Mouse (Mus musculus) kidney, embryonic 16.5 days (tissue): ENCODE results near the gene Sbds. TPM values are rescaled to one million over a fixed set of nuclear protein-coding genes. Genes with fewer than 3 reads are reported as not detected.

ENCODE experiments used
- polyA plus RNA-seq: library from polyadenylated mRNA; unstranded; fragments of >200 nt; fragmentation: Nextera tagmentation; extraction: Ambion mirVana; gene quantifications from 2 replicates; pipeline ENCODE4 v1.2.1, GENCODE M21; 2015

The Sbds gene
- polyA plus RNA-seq, 1 experiment from 2014 or later = 72.2 TPM

Other genes with a start within 250 kb of the Sbds start
- gene Asl, start 226.3 kb downstream of the Sbds start, polyA plus RNA-seq = 59.2 and 73.9 TPM in 2 replicates
- gene Crcp, start 226.2 kb downstream of the Sbds start, polyA plus RNA-seq = 43.7 and 46.2 TPM in 2 replicates
- 67.7 and 70.1 TPM in 2 replicates for gene Tpst1, start 182.2 kb downstream of the Sbds start, polyA plus RNA-seq
- 5.9 and 6.3 TPM in 2 replicates for gene Kctd7, start 110.7 kb downstream of the Sbds start, polyA plus RNA-seq
- gene Rabgef1, start 83.7 kb downstream of the Sbds start, polyA plus RNA-seq = 32.6 and 33.2 TPM in 2 replicates
- gene Tmem248, start 38.4 kb downstream of the Sbds start, polyA plus RNA-seq = 33.4 and 35.1 TPM in 2 replicates
- 30.2 and 34.1 TPM in 2 replicates for gene Tyw1, start 89 bp upstream of the Sbds start, polyA plus RNA-seq
- 0.28 and 0.95 TPM in 2 replicates for gene Caln1, start 113.9 kb upstream of the Sbds start, polyA plus RNA-seq
- not detected in 2 replicates for gene A330070K13Rik, start 129.1 kb upstream of the Sbds start, polyA plus RNA-seq